Mouse (Mus musculus) forebrain, embryonic 14.5 days (tissue): Measurements from ENCODE around the gene Mrpl36. TPM values are rescaled to one million over a fixed set of nuclear protein-coding genes. Genes with fewer than 3 reads are reported as not detected.

Source experiments
- ATAC-seq: fragments of 200-750 bp; cut with Nextera tagmentation; 2 replicates; pipeline ENCODE4 v1.8.0; 2017; ENCODE audit warnings: mild to moderate bottlenecking, moderate library complexity
- DNase-seq: peaks from one replicate; pipeline ENCODE4 v3.0.0-alpha.2; 2015; ENCODE audit warnings: low spot score
- H3K27ac ChIP-seq: fragments of 300-500 bp; sonication (generic); 2 replicates; pipeline ENCODE4 v1.5.1; 2014; ENCODE audit warnings: low read depth, mild to moderate bottlenecking, control low read depth, low read length, moderate library complexity
- H3K27me3 ChIP-seq: fragments of 300-500 bp; sonication (generic); replicated peaks from 2 replicates; pipeline ENCODE4 v1.6.1; 2014; ENCODE audit warnings: low read length, control low read depth, mixed read lengths; ENCODE audit not compliant: control insufficient read depth, insufficient read depth
- H3K36me3 ChIP-seq: fragments of 300-500 bp; sonication (generic); 2 replicates; pipeline ENCODE4 v1.6.1; 2014; ENCODE audit warnings: low read length, control low read depth; ENCODE audit not compliant: control insufficient read depth, insufficient read depth
- H3K4me1 ChIP-seq: fragments of 300-500 bp; sonication (generic); 2 replicates; pipeline ENCODE4 v1.6.1; 2014; ENCODE audit warnings: antibody characterized with exemption, low read length, control low read depth; ENCODE audit not compliant: control insufficient read depth, insufficient read depth
- H3K4me2 ChIP-seq: fragments of 300-500 bp; sonication (generic); 2 replicates; pipeline ENCODE4 v1.6.1; 2014; ENCODE audit warnings: mild to moderate bottlenecking, control low read depth, low read length
- H3K4me3 ChIP-seq: fragments of 300-500 bp; sonication (generic); 2 replicates; pipeline ENCODE4 v1.5.1; 2014; ENCODE audit warnings: low read depth, low read length, control low read depth
- H3K9ac ChIP-seq: fragments of 300-500 bp; sonication (generic); 2 replicates; pipeline ENCODE4 v1.6.1; 2014; ENCODE audit warnings: mild to moderate bottlenecking, low read length, control low read depth, moderate library complexity
- H3K9me3 ChIP-seq: fragments of 300-500 bp; sonication (generic); replicated peaks from 2 replicates; pipeline ENCODE4 v1.6.1; 2016; ENCODE audit warnings: low read length, control low read depth, mixed read lengths; ENCODE audit not compliant: control insufficient read depth
- WGBS: fragments of 180-500 bp; shearing (Covaris S2); extraction: QIAGEN DNeasy Blood & Tissue Kit; methylation state at CpG from one replicate; pipeline ENCODE4 v1.1.7; 2014; 5-methylcytosine and 5-hydroxymethylcytosine counted together
- polyA plus RNA-seq: library from polyadenylated mRNA; unstranded; fragments of >200 nt; fragmentation: Nextera tagmentation; extraction: Ambion mirVana; gene quantifications from 2 replicates; pipeline ENCODE4 v1.2.1, GENCODE M21; 2014

The Mrpl36 gene
- polyA plus RNA-seq, 1 experiment from 2014 or later = 113 TPM

GRCm38 (mm10) chr13:73305398-73306084, 22.8 kb upstream of the Mrpl36 start:
- WGBS = 16% methylated on average over 8 of the region's 8 CpGs
- DNase-seq = peak; percentile 51
- no peaks in the 10 kb centered on the region for H3K9me3 ChIP-seq
- H3K4me2 ChIP-seq = no peak overlapping the region
- H3K27ac ChIP-seq = no peak overlapping the region
- no peaks in the 10 kb centered on the region for H3K27me3 ChIP-seq
- H3K4me3 ChIP-seq = no peak overlapping the region
- H3K9ac ChIP-seq = no peak overlapping the region
- H3K36me3 ChIP-seq = no peaks in the 10 kb centered on the region
- H3K4me1 ChIP-seq = peaks cover 7% of the 10 kb centered on the region
- ATAC-seq = peak; percentile 74

DNA sequence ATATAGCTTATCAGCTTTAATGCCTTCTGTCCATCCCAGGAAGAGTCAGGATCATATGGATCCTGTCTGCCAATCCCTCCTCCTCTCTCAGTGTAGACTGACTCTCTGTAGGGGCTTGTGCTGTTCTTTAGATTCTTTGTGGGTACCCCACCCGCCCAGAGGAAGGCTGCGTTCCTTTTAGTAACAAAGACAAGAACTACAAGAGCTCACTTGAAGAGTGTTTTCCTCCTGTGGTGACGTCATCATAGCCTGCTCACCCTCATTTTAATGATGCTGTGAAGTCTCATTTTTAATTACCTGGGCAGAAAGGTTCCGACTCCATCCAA, 22.3 kb upstream of the Mrpl36 start:
- peaks cover 7% of the 10 kb centered on the region for H3K4me1 ChIP-seq
- no peak overlapping the region for H3K27ac ChIP-seq
- DNase-seq (no peak), ATAC-seq (peak; percentile 30)
- no peaks in the 10 kb centered on the region for H3K9me3 ChIP-seq
- no peak overlapping the region for H3K9ac ChIP-seq
- 12% methylated on average over 4 of the region's 4 CpGs for WGBS
- no peaks in the 10 kb centered on the region for H3K27me3 ChIP-seq
- H3K36me3 ChIP-seq = no peaks in the 10 kb centered on the region
- no peak overlapping the region for H3K4me3 ChIP-seq
- H3K4me2 ChIP-seq = no peak overlapping the region

- Histone ChIP-seq H3K9me3 (no peaks in the 10 kb centered on the region), H3K4me1 (peaks cover 7% of the 10 kb centered on the region), H3K4me2 (no peak overlapping the region), H3K9ac (no peak overlapping the region), H3K4me3 (no peak overlapping the region), H3K36me3 (no peaks in the 10 kb centered on the region), H3K27me3 (no peaks in the 10 kb centered on the region), H3K27ac (no peak overlapping the region; the same call in 1 of the 2 replicates)
- 33% methylated on average over 4 of the region's 4 CpGs for WGBS
- DNase-seq (no peak), ATAC-seq (peak; percentile 43; the same call in 1 of the 2 replicates)
Observed at GRCm38 (mm10) chr13:73306430-73306829, 21.9 kb upstream of the Mrpl36 start.

- Histone ChIP-seq H3K36me3 (no peaks in the 10 kb centered on the region), H3K27me3 (no peaks in the 10 kb centered on the region), H3K27ac (no peak overlapping the region), H3K4me3 (no peak overlapping the region), H3K4me2 (no peak overlapping the region), H3K9ac (no peak overlapping the region), H3K9me3 (no peaks in the 10 kb centered on the region), H3K4me1 (peaks cover 7% of the 10 kb centered on the region)
- WGBS = 25% methylated on average over 8 of the region's 8 CpGs
- ATAC-seq = peak; percentile 57
- DNase-seq = peak; percentile 62
Observed at GRCm38 (mm10) chr13:73310183-73310929, 18.0 kb upstream of the Mrpl36 start.

DNA sequence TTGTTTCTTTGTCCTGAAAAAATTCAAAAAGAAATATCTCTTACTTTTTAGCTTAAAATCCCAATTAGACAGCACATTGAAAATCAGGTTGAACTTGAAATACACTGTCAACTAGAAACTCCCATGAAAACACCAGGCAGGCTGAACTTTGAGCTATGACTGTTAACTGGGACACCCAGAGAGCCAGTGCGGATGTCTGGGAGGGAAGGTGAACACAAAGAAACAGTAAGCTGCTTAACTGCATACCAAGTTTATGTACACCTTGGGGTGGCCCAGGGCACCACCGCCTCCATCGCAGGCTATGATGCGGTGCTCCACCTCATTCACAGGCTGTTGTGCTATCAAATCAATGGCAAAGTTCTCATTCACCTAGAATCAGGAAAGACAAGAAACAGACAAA, 8.3 kb upstream of the Mrpl36 start:
- Histone ChIP-seq H3K4me3 (no peak overlapping the region), H3K9ac (no peak overlapping the region), H3K4me2 (no peak overlapping the region), H3K4me1 (no peaks in the 10 kb centered on the region), H3K36me3 (peaks cover 63% of the 10 kb centered on the region), H3K9me3 (no peaks in the 10 kb centered on the region), H3K27ac (no peak overlapping the region), H3K27me3 (no peaks in the 10 kb centered on the region)
- 92% methylated on average over 4 of the region's 4 CpGs for WGBS
- DNase-seq (no peak), ATAC-seq (no peak)

DNA sequence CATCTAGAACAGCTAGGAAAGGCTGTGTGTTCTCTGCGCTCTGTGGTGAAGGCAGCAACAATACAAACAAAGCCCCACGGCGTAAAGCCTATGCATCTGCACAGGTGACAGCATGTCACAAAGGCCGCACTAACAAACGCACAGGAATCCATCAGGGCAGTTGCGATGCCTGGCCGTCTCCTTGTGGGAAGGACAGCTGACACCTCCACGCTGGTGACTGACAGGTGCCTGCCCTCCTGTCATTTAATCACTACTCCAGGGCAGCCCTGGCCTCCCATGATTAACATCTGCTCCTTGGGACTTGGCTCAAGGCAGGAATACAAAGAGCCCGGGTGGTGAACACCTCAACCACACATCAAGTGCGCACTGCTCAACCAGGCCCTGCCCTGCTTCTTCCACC, 5.7 kb upstream of the Mrpl36 start:
- no peak for DNase-seq

GRCm38 (mm10) chr13:73323406-73323805, 4.9 kb upstream of the Mrpl36 start:
- DNase-seq = no peak
- ATAC-seq = no peak
- H3K27ac ChIP-seq = no peak overlapping the region
- H3K4me3 ChIP-seq = no peak overlapping the region
- no peaks in the 10 kb centered on the region for H3K27me3 ChIP-seq
- 94% methylated on average over 4 of the region's 4 CpGs for WGBS
- H3K9me3 ChIP-seq = no peaks in the 10 kb centered on the region
- peaks cover 51% of the 10 kb centered on the region for H3K36me3 ChIP-seq
- H3K4me1 ChIP-seq = 0 out of 2 replicates have a peak, but pooled peaks cover 5% of the 10 kb centered on the region
- H3K9ac ChIP-seq = no peak overlapping the region
- H3K4me2 ChIP-seq = no peak overlapping the region

More for the DNA sequence above, 5.7 kb upstream of the Mrpl36 start:
- H3K4me1 ChIP-seq = 0 out of 2 replicates have a peak, but pooled peaks cover 3% of the 10 kb centered on the region
- H3K27me3 ChIP-seq = no peaks in the 10 kb centered on the region
- H3K4me2 ChIP-seq = no peak overlapping the region
- peaks cover 59% of the 10 kb centered on the region for H3K36me3 ChIP-seq
- H3K9ac ChIP-seq = no peak overlapping the region
- ATAC-seq = no peak
- H3K4me3 ChIP-seq = no peak overlapping the region
- H3K9me3 ChIP-seq = no peaks in the 10 kb centered on the region
- WGBS = 86% methylated on average over 10 of the region's 10 CpGs
- H3K27ac ChIP-seq = no peak overlapping the region

- Histone ChIP-seq H3K27ac (peak overlapping the region; percentile 52; the same call in 1 of the 2 replicates), H3K4me2 (peak overlapping the region; percentile 92), H3K36me3 (no peaks in the 10 kb centered on the region; the same call in 1 of the 2 replicates), H3K4me1 (peaks cover 16% of the 10 kb centered on the region), H3K9me3 (no peaks in the 10 kb centered on the region), H3K9ac (peak overlapping the region; percentile 90), H3K27me3 (no peaks in the 10 kb centered on the region), H3K4me3 (peak overlapping the region; percentile 86)
- ATAC-seq = peak; percentile 92
- WGBS = under 1% methylated on average over 42 of the region's 42 CpGs
- DNase-seq = peak; percentile 94
Observed at GRCm38 (mm10) chr13:73330844-73331501, 2.7 kb downstream of the Mrpl36 start.
